ENCODE assay signal across 7 mouse cellular contexts in the genomic region with DNA sequence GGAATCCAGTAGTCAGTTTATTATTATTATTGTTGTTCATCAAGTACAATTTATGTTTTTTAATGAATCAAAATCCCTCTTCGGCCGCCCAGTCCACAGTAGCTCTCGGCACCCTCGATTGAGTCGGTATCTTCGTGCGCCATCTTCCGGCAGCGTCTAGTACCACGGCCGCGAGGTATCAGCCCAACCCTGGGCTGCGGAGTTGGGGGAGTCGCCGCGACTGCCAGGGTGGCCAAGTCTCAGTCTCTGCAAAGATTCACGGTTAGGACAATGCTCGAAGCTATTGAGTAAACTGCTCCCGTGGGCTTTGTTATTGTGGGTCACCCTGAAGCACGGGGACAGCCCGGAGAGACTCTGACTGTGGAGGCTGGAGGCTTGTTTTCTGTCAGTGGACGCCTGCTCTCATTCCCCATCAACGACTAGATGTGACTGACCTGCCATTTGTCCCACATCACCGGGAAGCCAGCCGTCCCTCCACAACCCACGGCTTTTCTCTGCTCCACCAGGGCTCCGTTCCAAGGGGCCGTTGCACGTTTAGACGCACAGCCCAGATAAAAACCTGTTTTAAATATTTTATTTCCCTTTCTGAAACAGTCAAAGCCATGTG.
DNase-seq lines count a peak whose midpoint lies in the region; ATAC-seq lines count a peak whose summit lies in the region.

No protein-coding gene starts in this region.

- ATAC-seq in embryonic facial prominence, embryonic 11.5 days (replicated peaks; ENCODE audit: insufficient number of reproducible peaks, low FRiP score, low TSS enrichment, low read depth) = peak; percentile 74
- ATAC-seq in limb, embryonic 13.5 days (ENCODE audit: low FRiP score, low read depth) = peak; percentile 76; the same call in 1 of the 2 replicates
- peak; percentile 94 for ATAC-seq in midbrain, embryonic 15.5 days (replicated peaks)

- no peaks in the 10 kb centered on the region for H3K36me3 ChIP-seq in embryonic facial prominence, embryonic 11.5 days (replicated peaks; ENCODE audit: control insufficient read depth, insufficient read depth, low read depth, low read length)
- no peaks in the 10 kb centered on the region for H3K36me3 ChIP-seq in limb, embryonic 13.5 days
- H3K36me3 ChIP-seq in midbrain, embryonic 15.5 days (replicated peaks) = no peaks in the 10 kb centered on the region

- peak; percentile 93 for DNase-seq in adrenal gland, postnatal 14 days
- DNase-seq in embryonic facial prominence, embryonic 11.5 days (ENCODE audit: low spot score) = peak; percentile 94
- peak; percentile 88 for DNase-seq in heart, adult 8-10 months (ENCODE audit: low spot score)
- peak; percentile 79 for DNase-seq in kidney, adult 9 months
- DNase-seq in spleen, adult 18-20 months = peak; percentile 70 to 89

- H3K27me3 ChIP-seq in embryonic facial prominence, embryonic 11.5 days (ENCODE audit: control insufficient read depth, insufficient read depth, low read length) = no peaks in the 10 kb centered on the region
- peaks cover 51% of the 10 kb centered on the region for H3K27me3 ChIP-seq in limb, embryonic 13.5 days
- H3K27me3 ChIP-seq in midbrain, embryonic 15.5 days (replicated peaks) = no peaks in the 10 kb centered on the region

- no peaks in the 10 kb centered on the region for H3K9me3 ChIP-seq in embryonic facial prominence, embryonic 11.5 days (replicated peaks; ENCODE audit: control insufficient read depth, low read length)
- no peaks in the 10 kb centered on the region for H3K9me3 ChIP-seq in limb, embryonic 13.5 days
- no peaks in the 10 kb centered on the region for H3K9me3 ChIP-seq in midbrain, embryonic 15.5 days

- under 1% methylated on average over 30 of the region's 30 CpGs for WGBS in embryonic facial prominence, embryonic 11.5 days
- under 1% methylated on average over 30 of the region's 30 CpGs for WGBS in limb, embryonic 13.5 days
- WGBS in midbrain, embryonic 15.5 days = 1% methylated on average over 30 of the region's 30 CpGs

- H3K9ac ChIP-seq in embryonic facial prominence, embryonic 11.5 days (replicated peaks; ENCODE audit: low read length) = peak overlapping the region; percentile 50
- H3K9ac ChIP-seq in limb, embryonic 13.5 days = peak overlapping the region; percentile 55; the same call in 1 of the 2 replicates
- peak overlapping the region; percentile 46 for H3K9ac ChIP-seq in midbrain, embryonic 15.5 days

- no peaks in the 10 kb centered on the region for H3K4me1 ChIP-seq in embryonic facial prominence, embryonic 11.5 days (ENCODE audit: control insufficient read depth, insufficient read depth, low read length)
- peaks cover 32% of the 10 kb centered on the region for H3K4me1 ChIP-seq in limb, embryonic 13.5 days
- peaks cover 14% of the 10 kb centered on the region for H3K4me1 ChIP-seq in midbrain, embryonic 15.5 days

- peak overlapping the region; percentile 33 for H3K4me3 ChIP-seq in embryonic facial prominence, embryonic 11.5 days (ENCODE audit: low read depth, low read length)
- H3K4me3 ChIP-seq in limb, embryonic 13.5 days = peak overlapping the region; percentile 45
- peak overlapping the region; percentile 46 for H3K4me3 ChIP-seq in midbrain, embryonic 15.5 days

- no peak overlapping the region for H3K27ac ChIP-seq in embryonic facial prominence, embryonic 11.5 days (replicated peaks; ENCODE audit: low read depth, low read length)
- H3K27ac ChIP-seq in limb, embryonic 13.5 days = peak overlapping the region; percentile 17; the same call in 1 of the 2 replicates
- peak overlapping the region; percentile 58 for H3K27ac ChIP-seq in midbrain, embryonic 15.5 days

- H3K4me2 ChIP-seq in embryonic facial prominence, embryonic 11.5 days (ENCODE audit: low read depth, low read length) = peak overlapping the region; percentile 71
- H3K4me2 ChIP-seq in limb, embryonic 13.5 days (replicated peaks) = peak overlapping the region; percentile 82
- peak overlapping the region; percentile 66 for H3K4me2 ChIP-seq in midbrain, embryonic 15.5 days
